ENCODE assay signal across 8 mouse cellular contexts in genomic region chr1:39936332-39936802, GRCm38 (mm10). TPM values are rescaled to one million over a fixed set of nuclear protein-coding genes. Genes with fewer than 3 reads are reported as not detected.
DNase-seq lines count a peak whose midpoint lies in the region; ATAC-seq lines count a peak whose summit lies in the region.

No protein-coding gene starts in this region.

- peak; percentile 71 for DNase-seq in c-Kit-negative CD71-positive TER-119-positive erythroid progenitor cells, embryonic 14.5 days (ENCODE audit: low read depth, low spot score)
- peak; percentile 85 for DNase-seq in forebrain, embryonic 10.5 days (ENCODE audit: extremely low spot score, low spot score)
- DNase-seq in kidney, postnatal 14 days: peak; percentile 87
- peak; percentile 94 for DNase-seq in naive thymus-derived CD4-positive, alpha-beta T cell, adult 2 months (ENCODE audit: low read depth)
- peak; percentile 87 for DNase-seq in splenic B cell, adult 2 months (ENCODE audit: low read depth, low spot score)

- no peaks in the 10 kb centered on the region for H3K27me3 ChIP-seq in forebrain, embryonic 10.5 days (ENCODE audit: poor library complexity, severe bottlenecking)
- no peaks in the 10 kb centered on the region for H3K27me3 ChIP-seq in heart, embryonic 15.5 days
- H3K27me3 ChIP-seq in liver, embryonic 12.5 days (replicated peaks): no peaks in the 10 kb centered on the region
- H3K27me3 ChIP-seq in splenic B cell, adult 2 months (ENCODE audit: control insufficient read depth, insufficient read depth, low read length, poor library complexity, severe bottlenecking): no peaks in the 10 kb centered on the region

- peak overlapping the region; percentile 67 for H3K4me2 ChIP-seq in heart, embryonic 15.5 days
- H3K4me2 ChIP-seq in liver, embryonic 12.5 days: peak overlapping the region; percentile 82

- H3K4me1 ChIP-seq in forebrain, embryonic 10.5 days: peaks cover 97% of the 10 kb centered on the region
- peaks cover 92% of the 10 kb centered on the region for H3K4me1 ChIP-seq in heart, embryonic 15.5 days (replicated peaks)
- H3K4me1 ChIP-seq in liver, embryonic 12.5 days: peaks cover 70% of the 10 kb centered on the region

- ATAC-seq in CD4-positive, CD25-positive, alpha-beta regulatory T cell, adult 4 months: peak; percentile 88
- peak; percentile 77 for ATAC-seq in heart, embryonic 15.5 days (replicated peaks; ENCODE audit: insufficient number of reproducible peaks, insufficient read depth, low FRiP score, low read depth)
- peak; percentile 89 for ATAC-seq in liver, embryonic 12.5 days

- H3K9ac ChIP-seq in heart, embryonic 15.5 days: peak overlapping the region; percentile 22; the same call in 1 of the 2 replicates
- H3K9ac ChIP-seq in liver, embryonic 12.5 days: peak overlapping the region; percentile 65

- peak overlapping the region; percentile 63; the same call in 1 of the 2 replicates for H3K27ac ChIP-seq in forebrain, embryonic 10.5 days
- peak overlapping the region; percentile 57 for H3K27ac ChIP-seq in heart, embryonic 15.5 days
- peak overlapping the region; percentile 66 for H3K27ac ChIP-seq in liver, embryonic 12.5 days

- peak overlapping the region; percentile 55 for H3K4me3 ChIP-seq in forebrain, embryonic 10.5 days
- peak overlapping the region; percentile 49 for H3K4me3 ChIP-seq in heart, embryonic 15.5 days
- H3K4me3 ChIP-seq in liver, embryonic 12.5 days: peak overlapping the region; percentile 66

- WGBS in forebrain, embryonic 10.5 days: under 1% methylated on average over 13 of the region's 13 CpGs
- WGBS in heart, embryonic 15.5 days: 1% methylated on average over 13 of the region's 13 CpGs
- WGBS in liver, embryonic 12.5 days (ENCODE audit: insufficient replicate concordance): 0% methylated on average over 13 of the region's 13 CpGs

- no peaks in the 10 kb centered on the region for H3K9me3 ChIP-seq in forebrain, embryonic 10.5 days
- H3K9me3 ChIP-seq in heart, embryonic 15.5 days (replicated peaks): no peaks in the 10 kb centered on the region
- no peaks in the 10 kb centered on the region for H3K9me3 ChIP-seq in liver, embryonic 12.5 days (replicated peaks)

- peaks cover 22% of the 10 kb centered on the region for H3K36me3 ChIP-seq in forebrain, embryonic 10.5 days (replicated peaks)
- H3K36me3 ChIP-seq in heart, embryonic 15.5 days: no peaks in the 10 kb centered on the region
- H3K36me3 ChIP-seq in liver, embryonic 12.5 days: no peaks in the 10 kb centered on the region
- no peaks in the 10 kb centered on the region for H3K36me3 ChIP-seq in splenic B cell, adult 2 months (ENCODE audit: control insufficient read depth, insufficient read depth, low read length, poor library complexity, severe bottlenecking)

RNA-seq across cellular contexts. Expression of gene Map4k4, which starts 35.7 kb away (rescaled TPM):
- 10 to 100 TPM; 29.5 to 30.3 TPM for polyA plus RNA-seq in CD4-positive, CD25-positive, alpha-beta regulatory T cell, adult 4 months (2017; shearing (Covaris generic))
- polyA plus RNA-seq in forebrain, embryonic 10.5 days (2016; fragmentation: Nextera tagmentation; extraction: Ambion mirVana): 28.3 and 31.0 TPM in 2 replicates
- polyA plus RNA-seq in heart, embryonic 15.5 days (2015; fragmentation: Nextera tagmentation; extraction: Ambion mirVana): 22.9 and 24.8 TPM in 2 replicates
- polyA plus RNA-seq in liver, embryonic 12.5 days (2016; fragmentation: Nextera tagmentation; extraction: Ambion mirVana): 8.8 and 9.7 TPM in 2 replicates

Comparison
In these comparisons a context has a peak if more than half of its experiments do, and no peak if none do; other contexts are left out.
1. Peak in every context shown above with its lines: DNase-seq, ATAC-seq, H3K4me3 ChIP-seq and H3K27ac ChIP-seq.